Mouse (Mus musculus) T-helper 1 cell (primary cell): ENCODE measurements around the gene Unc45a.
"Not testable (repeated sequence)": the region's sequence is repeated elsewhere in the genome, so short reads cannot be mapped to it uniquely, and the experiment has no call there.

Experiments
- in situ Hi-C: fragments of 300-600 bp; cut with MboI, MseI; formaldehyde crosslinking; loops from one replicate; pipeline ENCODE4 v1.15.1; 2025; ENCODE audit warnings: high pct_unique_total_duplicates

The Unc45a gene

DNA sequence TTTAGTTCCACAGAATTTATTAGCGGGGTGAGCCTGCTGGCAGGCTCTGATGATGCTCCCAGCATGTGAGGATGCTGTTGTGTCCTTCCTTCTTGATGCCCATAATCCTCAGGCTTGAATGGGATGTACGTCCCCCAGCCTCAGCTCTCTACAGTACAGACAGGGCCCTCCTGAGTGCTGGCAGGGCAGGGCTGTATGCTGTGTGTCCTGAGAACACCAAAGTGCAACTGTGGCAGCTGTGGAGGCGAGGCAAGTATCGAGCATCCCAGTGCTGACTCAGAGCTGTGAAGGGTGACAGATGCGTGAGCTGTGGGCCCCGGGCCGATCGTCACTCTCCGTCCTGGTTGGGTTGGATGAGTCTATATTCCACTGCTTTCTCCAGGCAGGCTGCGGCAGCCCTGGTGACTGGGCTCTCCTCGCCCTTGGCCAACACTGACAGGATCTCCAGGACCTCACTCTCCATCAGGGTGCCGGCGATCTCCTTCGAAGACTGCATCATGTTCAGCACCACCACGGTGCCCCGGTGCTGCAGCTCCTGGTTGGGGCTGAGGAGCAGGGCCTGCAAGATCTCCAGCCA lies 15.4 kb downstream of the Unc45a start:
- in situ Hi-C loops: no loop called here

- in situ Hi-C loops: not testable (repeated sequence)
Measured at GRCm38 (mm10) chr7:80324816-80325119, 16.0 kb downstream of the Unc45a start.

DNA sequence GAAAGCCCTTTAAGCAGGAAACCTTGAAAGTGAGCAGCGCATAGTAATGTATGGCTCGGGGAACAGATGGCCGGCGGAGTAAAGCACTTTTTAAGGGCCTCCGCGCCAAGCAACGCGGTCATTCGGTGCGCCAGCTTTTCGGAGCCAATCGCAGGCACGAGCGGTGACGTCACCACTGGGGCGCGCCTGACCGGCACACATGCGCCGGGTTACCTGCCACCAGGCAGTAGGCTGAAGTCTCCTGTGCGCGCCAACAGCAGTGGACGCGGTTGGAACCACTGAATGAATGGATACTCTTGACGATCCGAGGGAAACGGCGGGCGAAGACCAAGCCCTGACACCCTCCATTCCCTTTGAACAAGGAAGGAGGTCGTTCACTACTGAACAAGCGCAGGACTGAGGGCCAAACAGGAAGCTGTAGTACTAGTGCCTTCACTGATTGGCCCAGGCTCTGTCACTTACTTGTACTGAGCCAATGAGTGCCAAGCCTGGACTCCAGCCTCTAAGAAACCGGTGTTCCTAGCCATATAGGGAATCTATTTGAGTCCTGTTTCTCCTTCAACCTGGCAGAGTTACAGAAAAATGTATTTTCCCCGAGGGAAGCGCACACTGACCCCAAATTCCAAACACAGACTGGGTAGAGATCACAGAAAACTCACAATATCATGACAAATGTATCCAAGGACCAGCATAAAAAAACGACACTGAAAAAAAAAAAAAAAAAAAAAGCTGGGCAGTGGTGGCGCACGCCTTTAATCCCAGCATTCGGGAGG lies 16.6 kb downstream of the Unc45a start, which contains the start of gene Rccd1:
Gene Rccd1 (minus strand): TSS at position 412 of the 773 bp plus-strand sequence.
- in situ Hi-C loops: no loop called here

GRCm38 (mm10) chr7:80323336-80323735 lies 17.5 kb downstream of the Unc45a start:
- in situ Hi-C loops: no loop called here

DNA sequence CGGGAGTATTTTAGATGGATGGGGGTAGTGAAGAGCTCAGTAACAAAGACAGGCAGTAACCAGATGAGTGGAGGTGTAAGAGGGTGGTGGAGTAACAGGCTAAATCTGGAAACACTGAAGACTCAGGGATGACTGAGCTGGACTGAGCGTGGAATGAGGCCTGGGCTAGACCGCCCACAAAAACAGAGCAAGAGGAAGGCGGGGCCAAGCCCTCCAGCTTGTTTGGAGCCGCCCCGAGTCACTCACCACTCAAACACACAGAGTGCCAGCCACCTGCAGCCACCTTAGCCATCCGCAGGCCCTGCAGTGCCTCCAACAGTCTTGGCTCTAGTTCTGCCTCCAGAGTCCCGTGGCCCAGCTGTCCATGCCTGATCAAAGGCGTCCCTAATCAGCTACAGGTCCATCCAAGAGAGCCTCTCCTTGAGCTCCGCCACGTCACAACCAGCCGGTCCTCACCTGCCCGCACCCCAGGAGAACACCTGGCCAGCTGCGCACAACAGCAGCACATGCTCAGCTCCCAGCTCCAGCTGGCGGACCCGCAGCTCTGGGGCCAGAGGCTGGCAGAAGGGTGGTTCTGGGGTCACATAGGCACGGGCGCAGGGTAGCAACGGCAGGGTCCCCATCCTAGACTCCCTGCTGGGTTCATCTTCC lies 20.8 kb downstream of the Unc45a start:
- in situ Hi-C loops: no loop called here

GRCm38 (mm10) chr7:80318670-80319069 lies 22.1 kb downstream of the Unc45a start:
- in situ Hi-C loops: no loop called here

- in situ Hi-C loops: no loop called here
Measured at GRCm38 (mm10) chr7:80317439-80318115, 23.2 kb downstream of the Unc45a start.

GRCm38 (mm10) chr7:80315733-80316132 lies 25.1 kb downstream of the Unc45a start:
- in situ Hi-C loops: no loop called here

DNA sequence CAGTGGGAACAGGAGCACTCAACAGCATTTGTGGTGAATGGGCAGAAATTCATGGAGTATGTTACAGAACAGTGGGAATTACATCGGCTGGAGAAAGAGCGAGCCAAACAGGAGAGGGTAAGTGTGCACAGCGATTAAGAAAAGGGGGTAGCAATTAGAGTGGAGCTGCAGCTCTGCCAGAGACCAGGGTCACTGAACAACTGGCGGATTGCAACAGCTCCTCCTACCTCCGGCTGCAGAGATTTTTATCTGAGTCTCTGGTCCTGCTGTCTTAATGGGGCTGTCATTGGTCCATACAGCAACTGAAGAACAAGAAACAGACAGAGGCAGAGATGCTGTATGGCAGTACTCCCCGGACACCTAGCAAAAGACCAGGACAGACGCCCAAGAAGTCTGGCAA lies 30.0 kb downstream of the Unc45a start:
- in situ Hi-C loops: no loop called here

- in situ Hi-C loops: no loop called here
Measured at GRCm38 (mm10) chr7:80307766-80308165, 33.0 kb downstream of the Unc45a start.

GRCm38 (mm10) chr7:80301522-80301921 lies 39.3 kb downstream of the Unc45a start:
- in situ Hi-C loops: no loop called here

- in situ Hi-C loops: no loop called here
Measured at GRCm38 (mm10) chr7:80299568-80299967, 41.2 kb downstream of the Unc45a start.

- in situ Hi-C loops: no loop called here
Measured at GRCm38 (mm10) chr7:80298754-80299153, 42.1 kb downstream of the Unc45a start.

- in situ Hi-C loops: no loop called here
Measured at GRCm38 (mm10) chr7:80297041-80297440, 43.8 kb downstream of the Unc45a start.

DNA sequence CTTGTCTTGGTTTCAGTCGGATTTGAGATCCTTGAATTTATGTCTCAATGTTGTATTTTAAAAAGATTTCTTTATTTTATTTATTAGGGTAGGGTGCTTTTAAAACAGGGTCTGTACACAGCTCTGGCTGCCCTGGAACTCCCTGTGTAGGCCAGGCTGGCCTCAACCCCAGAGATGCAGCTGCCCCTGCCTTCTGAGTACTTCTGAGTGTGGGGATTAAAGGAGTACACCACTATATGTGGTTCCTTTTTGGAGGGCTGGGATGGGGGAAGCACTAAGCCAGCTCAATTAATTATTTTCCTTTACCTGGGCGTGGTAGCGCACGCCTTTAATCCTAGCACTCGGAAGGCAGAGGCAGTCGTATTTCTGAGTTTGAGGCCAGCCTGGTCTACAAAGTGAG lies 44.3 kb downstream of the Unc45a start:
- in situ Hi-C loops: no loop called here

- in situ Hi-C loops: no loop called here
Measured at GRCm38 (mm10) chr7:80294764-80295648, 45.8 kb downstream of the Unc45a start.

DNA sequence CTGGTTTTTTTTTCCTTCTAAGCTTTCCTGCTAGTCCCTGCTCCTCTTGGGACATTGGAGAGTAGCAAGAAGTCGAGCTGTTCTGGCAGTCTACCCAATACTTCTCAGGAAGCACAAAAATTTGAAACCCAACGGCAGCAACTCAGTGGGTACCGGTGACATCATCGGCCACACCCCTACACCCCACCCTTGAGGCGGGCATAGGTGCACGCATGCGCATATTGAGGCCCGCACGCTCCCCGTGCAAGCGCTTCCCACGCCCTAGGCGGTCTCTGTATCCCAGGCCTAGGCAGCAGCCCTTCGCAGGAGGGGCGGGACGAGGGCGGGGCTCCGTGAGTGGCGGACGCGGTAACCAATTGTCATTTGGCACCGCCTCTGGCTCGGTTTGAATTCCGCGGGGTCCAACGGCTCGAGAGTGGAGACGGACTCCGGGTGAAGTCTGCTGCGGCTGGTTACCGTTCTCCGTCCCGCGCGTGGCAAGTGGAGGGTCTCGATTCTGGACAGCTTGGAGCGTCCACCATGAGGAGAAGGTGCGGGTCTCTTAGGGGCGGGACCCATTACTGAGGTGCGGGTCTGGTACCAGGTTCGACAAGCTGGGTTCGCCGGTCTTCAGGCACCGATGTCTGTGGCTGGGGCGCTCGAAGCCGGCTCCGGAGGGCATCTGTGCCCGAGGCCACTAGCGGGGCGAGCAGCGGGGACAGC lies 46.6 kb downstream of the Unc45a start, which contains the start of gene Prc1:
Gene Prc1 (plus strand): TSS at position 389 of the 702 bp plus-strand sequence.
- in situ Hi-C loops: no loop called here

- in situ Hi-C loops: no loop called here
Measured at GRCm38 (mm10) chr7:80287736-80288135, 53.1 kb downstream of the Unc45a start.

GRCm38 (mm10) chr7:80285725-80286124 lies 55.1 kb downstream of the Unc45a start:
- in situ Hi-C loops: no loop called here

- in situ Hi-C loops: no loop called here
Measured at GRCm38 (mm10) chr7:80284391-80284790, 56.4 kb downstream of the Unc45a start.
